Mouse (Mus musculus) ES-Bruce4 (cell line): Measurements from ENCODE around the gene V1ra8. TPM values are rescaled to one million over a fixed set of nuclear protein-coding genes. Genes with fewer than 3 reads are reported as not detected.

Source experiments
- H3K27ac ChIP-seq: 2 replicates; pipeline ENCODE4 v1.5.1; 2012; ENCODE audit warnings: low read length, inconsistent platforms; ENCODE audit not compliant: insufficient read depth
- H3K27me3 ChIP-seq: 2 replicates; pipeline ENCODE4 v1.6.1; 2012; ENCODE audit warnings: mild to moderate bottlenecking, low read length, inconsistent platforms; ENCODE audit not compliant: control insufficient read depth, poor library complexity, insufficient read depth, severe bottlenecking
- H3K36me3 ChIP-seq: 2 replicates; pipeline ENCODE4 v1.6.1; 2012; ENCODE audit warnings: inconsistent platforms, mild to moderate bottlenecking, low read length, moderate library complexity; ENCODE audit not compliant: control insufficient read depth, poor library complexity, insufficient read depth, severe bottlenecking
- H3K4me1 ChIP-seq: one replicate; pipeline ENCODE4 v1.8.1; 2011; ENCODE audit warnings: low read length; ENCODE audit not compliant: control insufficient read depth, insufficient read depth
- H3K4me3 ChIP-seq: 2 replicates; pipeline ENCODE4 v1.5.1; 2011; ENCODE audit warnings: low read depth, mild to moderate bottlenecking, low read length
- H3K9ac ChIP-seq: 2 replicates; pipeline ENCODE4 v1.6.1; 2012; ENCODE audit warnings: low read depth, mild to moderate bottlenecking, inconsistent platforms; ENCODE audit not compliant: poor library complexity, severe bottlenecking
- H3K9me3 ChIP-seq: replicated peaks from 2 replicates; pipeline ENCODE4 v1.6.1; 2012; ENCODE audit warnings: mild to moderate bottlenecking, low read length, inconsistent platforms; ENCODE audit not compliant: control insufficient read depth, poor library complexity, insufficient read depth, severe bottlenecking
- CTCF ChIP-seq: IDR thresholded peaks from one replicate; pipeline ENCODE4 v1.8.1; 2011; ENCODE audit warnings: low read depth, low read length
- EP300 ChIP-seq: IDR thresholded peaks from 2 replicates; pipeline ENCODE4 v1.6.1; 2011; ENCODE audit warnings: low read depth, low read length; ENCODE audit not compliant: insufficient read depth
- POLR2A ChIP-seq: IDR thresholded peaks from one replicate; pipeline ENCODE4 v1.8.1; 2011; ENCODE audit warnings: low read length; ENCODE audit not compliant: insufficient read depth
- polyA plus RNA-seq: library from polyadenylated mRNA; stranded (reverse); fragments of >200 nt; gene quantifications from 2 replicates; pipeline ENCODE4 v1.2.4, GENCODE M21; 2011; ENCODE audit warnings: low read depth; ENCODE audit not compliant: missing spikeins, insufficient read depth, insufficient read length

V1ra8 gene
- polyA plus RNA-seq, 1 experiment, result not detected

- Histone ChIP-seq H3K27me3 (no peaks in the 10 kb centered on the region; the same call in 1 of the 2 replicates), H3K9me3 (no peaks in the 10 kb centered on the region; the same call in 1 of the 2 replicates), H3K4me1 (no peaks in the 10 kb centered on the region), H3K27ac (no peak overlapping the region), H3K9ac (no peak overlapping the region), H3K36me3 (no peaks in the 10 kb centered on the region), H3K4me3 (no peak overlapping the region)
- TF ChIP-seq EP300, result no peak
- no peak for TF ChIP-seq POLR2A
- no peak for TF ChIP-seq CTCF
These were observed 41.4 kb downstream of the V1ra8 start for GRCm38 (mm10) chr6:90244019-90244418.

- H3K36me3 ChIP-seq, result no peaks in the 10 kb centered on the region
- no peak within 1 kb of the TSS for H3K27ac ChIP-seq
- no peak within 1 kb of the TSS for H3K4me3 ChIP-seq
- no peaks in the 10 kb centered on the region for H3K4me1 ChIP-seq
- H3K27me3 ChIP-seq, result no peaks in the 10 kb centered on the region; the same call in 1 of the 2 replicates
- TF ChIP-seq CTCF, result no peak
- no peak for TF ChIP-seq POLR2A
- no peak for TF ChIP-seq EP300
- no peak within 1 kb of the TSS for H3K9ac ChIP-seq
- no peaks in the 10 kb centered on the region; the same call in 1 of the 2 replicates for H3K9me3 ChIP-seq
These were observed 43.4 kb downstream of the V1ra8 start, which contains the start of gene Vmn1r54 for GRCm38 (mm10) chr6:90246000-90246399. Gene Vmn1r54, plus strand, starts transcription at chr6:90246300.

Other genes with a start within 250 kb of the V1ra8 start
- gene Vmn1r46, start 233.5 kb upstream of the V1ra8 start, polyA plus RNA-seq, result 0.06 TPM in 1 of 2 replicates, not detected in the other
- gene Vmn1r47, start 186.6 kb upstream of the V1ra8 start, polyA plus RNA-seq, result not detected in 2 replicates
- not detected in 2 replicates for gene Vmn1r48, start 166.0 kb upstream of the V1ra8 start, polyA plus RNA-seq
- not detected in 2 replicates for gene Vmn1r49, start 124.3 kb upstream of the V1ra8 start, polyA plus RNA-seq
- not detected in 2 replicates for gene Vmn1r50, start 101.4 kb upstream of the V1ra8 start, polyA plus RNA-seq
- not detected in 2 replicates for gene Vmn1r51, start 80.2 kb upstream of the V1ra8 start, polyA plus RNA-seq
- not detected in 2 replicates for gene Vmn1r52, start 28.0 kb upstream of the V1ra8 start, polyA plus RNA-seq
- gene Vmn1r53, start 21.6 kb downstream of the V1ra8 start, polyA plus RNA-seq, result 0.72 and 0.79 TPM in 2 replicates
- not detected in 2 replicates for gene Vmn1r54, start 43.5 kb downstream of the V1ra8 start, polyA plus RNA-seq
- not detected in 2 replicates for gene BC048671, start 98.4 kb downstream of the V1ra8 start, polyA plus RNA-seq
- gene Chst13, start 122.4 kb downstream of the V1ra8 start, polyA plus RNA-seq, result not detected in 2 replicates
- gene Uroc1, start 130.5 kb downstream of the V1ra8 start, polyA plus RNA-seq, result not detected in 2 replicates
- gene Zxdc, start 166.7 kb downstream of the V1ra8 start, polyA plus RNA-seq, result 11.7 and 13.3 TPM in 2 replicates
- 2.1 TPM in 1 of 2 replicates, not detected in the other for gene Cfap100, start 226.0 kb downstream of the V1ra8 start, polyA plus RNA-seq